Mouse (Mus musculus) hindbrain, embryonic 11.5 days (tissue): ENCODE data around the gene Fam187b. TPM values are rescaled to one million over a fixed set of nuclear protein-coding genes. Genes with fewer than 3 reads are reported as not detected.
A peak's percentile ranks its signal among the peaks of the same experiment; 100 is the strongest.
"Not testable (repeated sequence)": the region's sequence is repeated elsewhere in the genome, so short reads cannot be mapped to it uniquely, and the experiment has no call there.

Source experiments
- ATAC-seq: fragments of 200-750 bp; cut with Nextera tagmentation; 2 replicates; pipeline ENCODE4 v1.8.0; 2017; ENCODE audit warnings: mild to moderate bottlenecking, moderate TSS enrichment, moderate library complexity; ENCODE audit not compliant: low FRiP score
- DNase-seq: peaks from one replicate; pipeline ENCODE4 v3.0.0-alpha.2; 2015; ENCODE audit warnings: low spot score
- H3K27ac ChIP-seq: fragments of 300-500 bp; sonication (generic); 2 replicates; pipeline ENCODE4 v1.5.1; 2014; ENCODE audit warnings: mild to moderate bottlenecking, low read depth, low read length
- H3K27me3 ChIP-seq: fragments of 300-500 bp; sonication (generic); 2 replicates; pipeline ENCODE4 v1.6.1; 2014; ENCODE audit warnings: mild to moderate bottlenecking, low read length, moderate library complexity, mixed read lengths; ENCODE audit not compliant: control insufficient read depth, insufficient read depth
- H3K36me3 ChIP-seq: fragments of 300-500 bp; sonication (generic); 2 replicates; pipeline ENCODE4 v1.6.1; 2014; ENCODE audit warnings: mild to moderate bottlenecking, low read length, moderate library complexity, mixed read lengths; ENCODE audit not compliant: control insufficient read depth, insufficient read depth
- H3K4me1 ChIP-seq: fragments of 300-500 bp; sonication (generic); replicated peaks from 2 replicates; pipeline ENCODE4 v1.6.1; 2014; ENCODE audit warnings: low read length, mixed read lengths; ENCODE audit not compliant: control insufficient read depth, insufficient read depth
- H3K4me2 ChIP-seq: fragments of 300-500 bp; sonication (generic); replicated peaks from 2 replicates; pipeline ENCODE4 v1.6.1; 2014; ENCODE audit warnings: mild to moderate bottlenecking, low read depth, low read length
- H3K4me3 ChIP-seq: fragments of 300-500 bp; sonication (generic); 2 replicates; pipeline ENCODE4 v1.5.1; 2014; ENCODE audit warnings: low read depth, low read length
- H3K9ac ChIP-seq: fragments of 300-500 bp; sonication (generic); 2 replicates; pipeline ENCODE4 v1.6.1; 2014; ENCODE audit warnings: low read depth, low read length
- H3K9me3 ChIP-seq: fragments of 300-500 bp; sonication (generic); 2 replicates; pipeline ENCODE4 v1.6.1; 2016; ENCODE audit warnings: low read length; ENCODE audit not compliant: control insufficient read depth
- WGBS: fragments of 180-500 bp; shearing (Covaris S2); extraction: QIAGEN DNeasy Blood & Tissue Kit; methylation state at CpG from one replicate; pipeline ENCODE4 v1.1.7; 2014; 5-methylcytosine and 5-hydroxymethylcytosine counted together
- polyA plus RNA-seq: library from polyadenylated mRNA; unstranded; fragments of >200 nt; fragmentation: Nextera tagmentation; extraction: Ambion mirVana; gene quantifications from 2 replicates; pipeline ENCODE4 v1.2.1, GENCODE M21; 2014

Gene Fam187b
- polyA plus RNA-seq, result 0.59 and 1.1 TPM in 2 replicates

DNA sequence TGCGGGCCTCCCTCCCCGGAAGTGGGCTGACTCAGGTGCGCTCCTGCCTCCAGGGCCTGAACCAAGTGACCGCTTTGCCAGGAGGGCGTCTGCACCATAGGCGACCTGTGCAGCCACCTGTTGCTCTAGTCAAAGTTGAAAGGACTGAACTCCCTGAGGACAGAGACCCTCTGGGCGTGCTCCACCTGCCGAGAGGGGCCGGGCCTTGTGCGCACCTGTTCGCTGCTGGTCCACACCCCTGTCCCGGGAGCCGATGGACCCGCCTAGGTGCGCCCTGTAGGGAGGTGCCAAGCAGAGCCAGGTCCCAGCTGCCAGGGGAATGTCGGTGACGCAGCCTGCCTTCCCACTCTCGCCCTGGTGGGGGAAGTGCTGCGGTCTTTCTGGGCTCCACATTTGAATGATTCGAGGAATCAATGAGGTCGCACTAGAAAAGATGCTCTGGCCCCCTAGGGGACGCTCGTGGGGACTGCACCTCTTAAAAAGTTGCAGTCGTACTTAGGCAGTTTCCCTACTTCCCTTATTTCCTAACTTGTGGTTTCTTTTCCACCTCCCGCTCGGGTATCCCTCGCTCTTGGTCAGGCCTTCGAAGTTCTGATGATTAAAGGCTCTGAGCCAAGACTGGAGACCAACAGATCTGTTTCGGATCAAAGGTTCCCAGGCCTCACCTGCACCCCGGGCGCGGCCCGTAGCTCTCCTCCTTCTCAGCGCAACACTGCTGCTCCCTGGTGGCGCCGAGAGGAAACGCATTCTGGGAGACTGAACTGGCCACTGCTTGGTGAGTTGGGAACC lies at the start of gene Fam187b:
Gene Fam187b (plus strand): TSS at position 290 of the 789 bp plus-strand sequence.
- H3K27ac ChIP-seq, result no peak within 1 kb of the TSS
- DNase-seq (peak; percentile 92), ATAC-seq (peak; percentile 88)
- peak within 1 kb of the TSS; percentile 50 for H3K4me2 ChIP-seq
- WGBS, result under 1% methylated on average over 37 of the region's 37 CpGs
- H3K36me3 ChIP-seq, result no peaks in the 10 kb centered on the region
- H3K9me3 ChIP-seq, result no peaks in the 10 kb centered on the region
- peak within 1 kb of the TSS; percentile 40 for H3K9ac ChIP-seq
- peak within 1 kb of the TSS; percentile 32 for H3K4me3 ChIP-seq
- H3K27me3 ChIP-seq, result peaks cover 15% of the 10 kb centered on the region
- H3K4me1 ChIP-seq, result no peaks in the 10 kb centered on the region; the same call in 1 of the 2 replicates

DNA sequence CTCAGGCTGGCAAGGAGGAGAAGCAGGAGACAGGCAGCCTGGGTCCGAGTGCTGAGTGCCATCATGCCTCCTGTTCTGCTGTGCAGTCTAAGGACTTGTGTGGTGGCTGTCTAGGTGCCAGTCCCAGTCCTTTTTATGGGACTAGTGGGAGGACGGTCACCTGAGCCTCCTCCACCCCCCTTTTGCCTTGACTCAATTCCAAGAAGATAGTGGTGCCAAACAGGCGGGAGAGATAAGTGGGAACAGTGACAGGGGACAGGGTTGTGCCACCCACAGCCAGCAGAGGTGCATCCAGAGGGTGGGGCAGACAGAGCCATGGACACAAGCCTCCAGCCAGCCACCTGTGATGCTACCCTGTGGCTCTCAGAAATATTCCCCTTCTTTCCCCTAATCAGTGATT lies 49.5 kb upstream of the Fam187b start:
- Histone ChIP-seq H3K9ac (no peak overlapping the region), H3K27ac (no peak overlapping the region), H3K4me1 (no peaks in the 10 kb centered on the region), H3K9me3 (no peaks in the 10 kb centered on the region), H3K27me3 (no peaks in the 10 kb centered on the region), H3K36me3 (no peaks in the 10 kb centered on the region), H3K4me2 (no peak overlapping the region), H3K4me3 (no peak overlapping the region)
- ATAC-seq, result no peak
- 74% methylated on average over 3 of the region's 3 CpGs for WGBS
- no peak for DNase-seq

GRCm38 (mm10) chr7:30924581-30924980 lies 49.0 kb upstream of the Fam187b start, which contains the start of gene Hamp2:
Hamp2 (minus strand) TSS chr7:30924681.
- H3K4me3 ChIP-seq, H3K9ac ChIP-seq, DNase-seq, H3K4me1 ChIP-seq, H3K36me3 ChIP-seq, H3K27me3 ChIP-seq, H3K27ac ChIP-seq, ATAC-seq, H3K4me2 ChIP-seq, H3K9me3 ChIP-seq: not testable (repeated sequence)
- WGBS, result 71% methylated on average over 2 of the region's 2 CpGs

DNA sequence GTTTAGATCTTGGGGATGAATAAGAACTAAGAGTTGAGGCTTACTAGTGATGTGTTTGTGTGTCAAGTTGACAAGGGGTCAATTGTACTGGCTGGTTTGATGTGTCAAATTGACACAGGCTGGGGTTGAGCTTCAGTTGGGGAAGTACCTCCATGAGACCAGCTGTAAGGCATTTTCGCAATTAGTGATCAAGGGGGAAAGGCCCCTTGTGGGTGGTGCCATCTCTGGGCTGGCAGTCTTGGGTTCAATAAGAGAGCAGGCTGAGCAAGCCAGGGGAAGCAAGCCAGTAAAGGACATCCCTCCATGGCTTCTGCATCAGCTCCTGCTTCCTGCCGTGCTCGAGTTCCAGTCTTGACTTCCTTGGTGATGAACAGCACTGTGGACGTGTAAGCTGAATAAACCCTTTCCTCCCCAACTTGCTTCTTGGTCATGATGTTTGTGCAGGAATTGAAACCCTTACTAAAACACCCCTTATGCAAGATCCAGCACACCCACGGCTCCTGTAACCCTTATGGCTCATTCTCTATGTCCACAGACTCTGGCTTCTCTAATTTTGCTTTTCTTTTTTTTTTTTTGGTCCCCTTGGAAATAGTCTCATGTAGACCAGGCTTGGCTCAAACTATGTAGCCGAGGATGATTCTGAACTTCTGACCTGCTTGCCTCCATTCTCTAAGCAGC lies 38.0 kb upstream of the Fam187b start:
- H3K4me1 ChIP-seq, H3K36me3 ChIP-seq, DNase-seq, H3K9ac ChIP-seq, H3K4me2 ChIP-seq, H3K27ac ChIP-seq, ATAC-seq, H3K9me3 ChIP-seq, H3K27me3 ChIP-seq, H3K4me3 ChIP-seq: not testable (repeated sequence)
- 77% methylated on average over 6 of the region's 6 CpGs for WGBS

GRCm38 (mm10) chr7:30940070-30940469 lies 33.5 kb upstream of the Fam187b start:
- not testable (repeated sequence) for H3K27ac ChIP-seq, H3K36me3 ChIP-seq, H3K9me3 ChIP-seq, H3K4me2 ChIP-seq, H3K27me3 ChIP-seq, H3K9ac ChIP-seq, H3K4me1 ChIP-seq, ATAC-seq, DNase-seq, H3K4me3 ChIP-seq
- WGBS, result 91% methylated on average over 1 of the region's 1 CpGs

- not testable (repeated sequence) for DNase-seq, H3K4me2 ChIP-seq, H3K27ac ChIP-seq, H3K36me3 ChIP-seq, H3K9ac ChIP-seq, H3K4me3 ChIP-seq, ATAC-seq, H3K4me1 ChIP-seq, H3K9me3 ChIP-seq, H3K27me3 ChIP-seq
- WGBS, result 61% methylated on average over 3 of the region's 3 CpGs
These were observed 31.2 kb upstream of the Fam187b start for GRCm38 (mm10) chr7:30942365-30942764.

DNA sequence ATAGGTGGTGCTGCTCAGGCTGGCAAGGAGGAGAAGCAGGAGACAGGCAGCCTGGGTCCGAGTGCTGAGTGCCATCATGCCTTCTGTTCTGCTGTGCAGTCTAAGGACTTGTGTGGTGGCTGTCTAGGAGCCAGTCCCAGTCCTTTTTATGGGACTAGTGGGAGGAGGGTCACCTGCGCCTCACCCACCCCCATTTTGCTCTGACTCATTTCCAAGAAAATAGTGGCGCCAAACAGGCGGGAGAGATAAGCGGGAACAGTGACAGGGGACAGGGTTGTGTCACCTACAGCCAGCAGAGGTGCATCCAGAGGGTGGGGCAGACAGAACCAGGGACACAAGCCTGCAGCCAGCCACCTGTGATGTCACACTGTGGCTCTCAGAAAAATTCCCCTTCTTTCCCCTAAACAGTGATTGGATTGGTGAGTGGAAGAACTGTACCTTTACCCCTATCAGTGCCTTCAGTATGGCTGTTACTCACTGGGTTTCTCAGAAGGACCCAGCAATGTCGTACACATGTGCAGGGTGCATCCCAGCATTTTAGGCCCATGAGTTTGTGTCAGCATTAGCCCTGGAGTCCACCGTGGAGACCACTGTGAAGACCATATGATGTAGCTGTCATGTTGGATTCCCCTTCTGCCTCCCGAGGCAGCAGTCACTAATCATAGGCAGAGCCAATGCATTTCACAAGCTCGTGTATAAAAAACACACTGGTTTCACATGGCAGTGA lies 29.5 kb upstream of the Fam187b start, which contains the start of gene Hamp:
Gene Hamp (minus strand): TSS at position 124 of the 727 bp plus-strand sequence.
- H3K27me3 ChIP-seq, result no peaks in the 10 kb centered on the region
- H3K4me2 ChIP-seq, result no peak within 1 kb of the TSS
- H3K4me1 ChIP-seq, result no peaks in the 10 kb centered on the region
- no peak within 1 kb of the TSS for H3K9ac ChIP-seq
- DNase-seq, result no peak
- no peak for ATAC-seq
- 75% methylated on average over 9 of the region's 9 CpGs for WGBS
- no peak within 1 kb of the TSS for H3K27ac ChIP-seq
- H3K36me3 ChIP-seq, result 0 out of 2 replicates have a peak, but pooled peaks cover 4% of the 10 kb centered on the region
- no peak within 1 kb of the TSS for H3K4me3 ChIP-seq
- no peaks in the 10 kb centered on the region for H3K9me3 ChIP-seq

GRCm38 (mm10) chr7:30944706-30945105 lies 28.9 kb upstream of the Fam187b start:
- 82% methylated on average over 2 of the region's 2 CpGs for WGBS
- H3K4me1 ChIP-seq, H3K27ac ChIP-seq, H3K9me3 ChIP-seq, H3K4me2 ChIP-seq, DNase-seq, H3K9ac ChIP-seq, H3K36me3 ChIP-seq, ATAC-seq, H3K27me3 ChIP-seq, H3K4me3 ChIP-seq: not testable (repeated sequence)
